22 mouse cellular contexts compared by ENCODE assay signal in the genomic region with DNA sequence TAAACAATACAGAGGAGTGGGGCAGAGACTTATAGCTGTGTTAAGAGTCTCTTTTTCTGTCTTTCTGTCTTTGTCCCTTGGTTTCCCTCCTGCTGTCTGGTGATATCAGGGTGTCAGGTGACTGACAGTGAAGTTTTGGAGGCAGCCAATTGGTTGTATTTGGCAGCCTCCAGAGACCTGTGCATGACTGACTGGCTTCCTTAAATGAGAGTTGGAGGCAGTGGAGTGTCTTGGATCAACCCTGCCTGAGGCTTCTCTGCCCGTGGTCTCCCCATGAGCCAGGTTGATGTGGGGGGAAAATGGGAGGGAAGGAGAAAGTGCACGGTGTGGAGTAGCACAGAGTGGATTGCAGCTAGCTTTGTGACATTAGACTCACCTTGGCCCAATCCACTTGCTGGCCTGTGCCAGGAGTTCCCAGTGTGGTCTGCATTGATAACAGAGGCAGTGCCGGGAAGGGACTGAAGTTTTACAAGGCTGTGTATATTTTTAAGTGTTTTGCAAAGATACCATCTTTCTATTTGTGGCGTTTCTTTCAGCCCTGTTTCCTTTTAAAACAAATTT. TPM values are rescaled to one million over a fixed set of nuclear protein-coding genes. Genes with fewer than 3 reads are reported as not detected.
A peak's percentile ranks its signal among the peaks of the same experiment; 100 is the strongest.
DNase-seq lines count a peak whose midpoint lies in the region; ATAC-seq and TF ChIP-seq lines count a peak whose summit lies in the region.
"Had no signal": no experiment of that assay in that cellular context is flagged by ENCODE, and none has a peak within 500 bp of the region (broad histone marks: within the 10 kb centered on the region; RNA-seq: fewer than 3 reads in every experiment).

No protein-coding gene starts in this region.

- DNase-seq in heart, adult 2 months: peak; percentile 21 to 36
- no peak for DNase-seq in heart, embryonic 10.5 days (ENCODE audit: low spot score)
- peak; percentile 62 for DNase-seq in heart, postnatal 10 days
- DNase-seq in hindbrain, postnatal 0 days (ENCODE audit: low spot score): no peak
- no peak for DNase-seq in testis, postnatal 10 days (ENCODE audit: low spot score)
- no peak for DNase-seq in kidney, adult 8-10 months
- DNase-seq: adrenal gland, postnatal 10 days; cerebellum, adult 11 months; cerebellum, adult 8-10 months; cerebellum, postnatal 14 days; embryo, embryonic 11 days; gastrocnemius, postnatal 10 days; kidney, adult 18-20 months had no signal

- peaks cover 6% of the 10 kb centered on the region; the same call in 1 of the 2 replicates for H3K4me1 ChIP-seq in heart, adult 2 months (ENCODE audit: control insufficient read depth, insufficient read depth, low read length)
- peaks cover 18% of the 10 kb centered on the region for H3K4me1 ChIP-seq in heart, embryonic 10.5 days
- H3K4me1 ChIP-seq in heart, embryonic 14.5 days (ENCODE audit: control insufficient read depth in 2 of 2, insufficient read depth in 2 of 2, low read length in 2 of 2): peaks cover 14 to 23% of the 10 kb centered on the region in 2 experiments
- H3K4me1 ChIP-seq in intestine, embryonic 15.5 days (replicated peaks): no peaks in the 10 kb centered on the region
- no peaks in the 10 kb centered on the region for H3K4me1 ChIP-seq in hindbrain, postnatal 0 days (ENCODE audit: insufficient read depth, low read length)
- H3K4me1 ChIP-seq: embryonic facial prominence, embryonic 15.5 days; forebrain, embryonic 12.5 days; hindbrain, embryonic 12.5 days had no signal

- H3K9ac ChIP-seq in heart, adult 2 months (ENCODE audit: low read depth, low read length): no peak overlapping the region
- H3K9ac ChIP-seq in heart, embryonic 14.5 days (ENCODE audit: low read length): no peak overlapping the region
- H3K9ac ChIP-seq in intestine, embryonic 15.5 days: no peak overlapping the region
- H3K9ac ChIP-seq in hindbrain, postnatal 0 days (replicated peaks; ENCODE audit: low read length): no peak overlapping the region
- H3K9ac ChIP-seq: embryonic facial prominence, embryonic 15.5 days; forebrain, embryonic 12.5 days; hindbrain, embryonic 12.5 days had no signal

- H3K4me3 ChIP-seq in heart, adult 2 months: no peak overlapping the region
- no peak overlapping the region for H3K4me3 ChIP-seq in heart, embryonic 10.5 days
- H3K4me3 ChIP-seq in heart, embryonic 14.5 days (ENCODE audit: control insufficient read depth in 1 of 2, insufficient read depth in 1 of 2, low read depth in 1 of 2, low read length in 2 of 2): no peak overlapping the region
- no peak overlapping the region for H3K4me3 ChIP-seq in intestine, embryonic 15.5 days (replicated peaks)
- H3K4me3 ChIP-seq in hindbrain, postnatal 0 days (ENCODE audit: low read length): no peak overlapping the region
- H3K4me3 ChIP-seq: embryonic facial prominence, embryonic 15.5 days; erythroblast, embryonic 14.5 days; forebrain, embryonic 12.5 days; hindbrain, embryonic 12.5 days had no signal

- peak overlapping the region; percentile 64 for H3K27ac ChIP-seq in heart, adult 2 months
- H3K27ac ChIP-seq in heart, embryonic 10.5 days: peak overlapping the region; percentile 70
- peak overlapping the region; percentile 80 to 88 for H3K27ac ChIP-seq in heart, embryonic 14.5 days (replicated peaks in 1 of 2; ENCODE audit: control insufficient read depth in 1 of 2, insufficient read depth in 1 of 2, low read depth in 2 of 2, low read length in 2 of 2)
- H3K27ac ChIP-seq in intestine, embryonic 15.5 days: no peak overlapping the region
- H3K27ac ChIP-seq in hindbrain, postnatal 0 days: no peak overlapping the region
- H3K27ac ChIP-seq: embryonic facial prominence, embryonic 15.5 days; forebrain, embryonic 12.5 days; hindbrain, embryonic 12.5 days had no signal

- TF ChIP-seq POLR2A in heart, adult 2 months (IDR thresholded peaks at IDR 0.05; ENCODE audit: insufficient read depth, low read depth, low read length): no peak

- no peak overlapping the region for H3K4me2 ChIP-seq in heart, embryonic 14.5 days (ENCODE audit: low read length)
- H3K4me2 ChIP-seq in intestine, embryonic 15.5 days (replicated peaks): no peak overlapping the region
- no peak overlapping the region for H3K4me2 ChIP-seq in hindbrain, postnatal 0 days (ENCODE audit: low read depth, low read length)
- H3K4me2 ChIP-seq: embryonic facial prominence, embryonic 15.5 days; forebrain, embryonic 12.5 days; hindbrain, embryonic 12.5 days had no signal

- H3K27me3 ChIP-seq in heart, adult 2 months (ENCODE audit: control insufficient read depth, insufficient read depth, low read length): no peaks in the 10 kb centered on the region
- no peaks in the 10 kb centered on the region for H3K27me3 ChIP-seq in heart, embryonic 10.5 days (ENCODE audit: insufficient read depth, poor library complexity, severe bottlenecking)
- no peaks in the 10 kb centered on the region for H3K27me3 ChIP-seq in heart, embryonic 14.5 days (ENCODE audit: control insufficient read depth, insufficient read depth, low read length)
- H3K27me3 ChIP-seq in intestine, embryonic 15.5 days (replicated peaks): no peaks in the 10 kb centered on the region
- H3K27me3 ChIP-seq in hindbrain, postnatal 0 days (ENCODE audit: insufficient read depth, low read length): no peaks in the 10 kb centered on the region
- H3K27me3 ChIP-seq: embryonic facial prominence, embryonic 15.5 days; forebrain, embryonic 12.5 days; hindbrain, embryonic 12.5 days had no signal

- H3K9me3 ChIP-seq in heart, embryonic 10.5 days: no peaks in the 10 kb centered on the region
- H3K9me3 ChIP-seq in heart, embryonic 14.5 days (ENCODE audit: control insufficient read depth, low read length): no peaks in the 10 kb centered on the region
- no peaks in the 10 kb centered on the region for H3K9me3 ChIP-seq in intestine, embryonic 15.5 days
- H3K9me3 ChIP-seq in hindbrain, postnatal 0 days (ENCODE audit: low read length): no peaks in the 10 kb centered on the region
- H3K9me3 ChIP-seq: embryonic facial prominence, embryonic 15.5 days; forebrain, embryonic 12.5 days; hindbrain, embryonic 12.5 days had no signal

- no peaks in the 10 kb centered on the region for H3K36me3 ChIP-seq in heart, adult 2 months (ENCODE audit: control insufficient read depth, insufficient read depth, low read length)
- no peaks in the 10 kb centered on the region for H3K36me3 ChIP-seq in heart, embryonic 10.5 days
- H3K36me3 ChIP-seq in heart, embryonic 14.5 days (ENCODE audit: control insufficient read depth, insufficient read depth, low read length): no peaks in the 10 kb centered on the region
- no peaks in the 10 kb centered on the region for H3K36me3 ChIP-seq in intestine, embryonic 15.5 days
- H3K36me3 ChIP-seq in hindbrain, postnatal 0 days (ENCODE audit: insufficient read depth, low read length): no peaks in the 10 kb centered on the region
- H3K36me3 ChIP-seq: embryonic facial prominence, embryonic 15.5 days; forebrain, embryonic 12.5 days; hindbrain, embryonic 12.5 days had no signal

- WGBS in heart, adult 2 months: 21% methylated on average over 4 of the region's 4 CpGs
- WGBS in heart, embryonic 10.5 days: 28% methylated on average over 4 of the region's 4 CpGs
- WGBS in heart, embryonic 14.5 days: 11% methylated on average over 4 of the region's 4 CpGs
- WGBS in intestine, embryonic 15.5 days: 77% methylated on average over 4 of the region's 4 CpGs
- 68% methylated on average over 4 of the region's 4 CpGs for WGBS in hindbrain, postnatal 0 days

- 0 out of 2 replicates have a peak, but pooled peaks have one; percentile 66 for ATAC-seq in heart, embryonic 14.5 days (ENCODE audit: insufficient number of reproducible peaks, insufficient read depth, low FRiP score, low read depth)
- no peak for ATAC-seq in intestine, embryonic 15.5 days
- no peak for ATAC-seq in hindbrain, postnatal 0 days
- ATAC-seq: forebrain, embryonic 16.5 days; hindbrain, embryonic 16.5 days had no signal

- intact Hi-C loops in heart, adult 2 months (cut with DNase I): loop anchor here (5.0 kb wide), 1 partner anchor 60 kb away; no protein-coding TSS in a partner anchor
- intact Hi-C loops in heart, postnatal 10 days (cut with DNase I): no loop called here

- TF ChIP-seq CTCF in heart, adult 2 months (IDR thresholded peaks at IDR 0.05): no peak
- no peak for TF ChIP-seq CTCF in hindbrain, postnatal 0 days (IDR thresholded peaks at IDR 0.05; ENCODE audit: low read depth)

- no peaks in the 10 kb centered on the region for H3K79me2 ChIP-seq in heart, adult 2 months (replicated peaks; ENCODE audit: control insufficient read depth, insufficient read depth, low read length)

- TF ChIP-seq EP300 in heart, adult 2 months (IDR thresholded peaks at IDR 0.05; ENCODE audit: insufficient read depth, low read depth, low read length): no peak

RNA-seq across cellular contexts. Expression of gene Adra1b, which starts 33.2 kb away (rescaled TPM):
- 10 to 100 TPM; 39.3 to 50.5 TPM for total RNA-seq in heart, adult 2 months (2021)
- polyA plus RNA-seq in heart, adult 2 months (2012; rRNA removed): 58.3 and 77.7 TPM in 2 replicates
- polyA plus RNA-seq in heart, embryonic 10.5 days (2016; fragmentation: Nextera tagmentation; extraction: Ambion mirVana): 3.2 and 6.5 TPM in 2 replicates
- 3.4 and 4.0 TPM in 2 replicates for polyA plus RNA-seq in heart, embryonic 14.5 days (2014; fragmentation: Nextera tagmentation; extraction: Ambion mirVana)
- 10 to 100 TPM; 41.4 to 49.1 TPM for total RNA-seq in heart, postnatal 10 days (2021)
- polyA plus RNA-seq in intestine, embryonic 15.5 days (2015; fragmentation: Nextera tagmentation; extraction: Ambion mirVana): 0.34 TPM in 2 replicates
- 37.0 and 39.7 TPM in 2 replicates for total RNA-seq in hindbrain, postnatal 0 days (2014; rRNA removed)
- polyA plus RNA-seq in hindbrain, postnatal 0 days (2015; fragmentation: Nextera tagmentation; extraction: Ambion mirVana): 19.8 and 21.1 TPM in 2 replicates
- total RNA-seq: common myeloid progenitor, adult 5-6 weeks had no signal
- polyA plus RNA-seq: erythroblast, embryonic 14.5 days had no signal

Comparison
In these comparisons a context has a peak if more than half of its experiments do, and no peak if none do; other contexts are left out.
1. DNase-seq: peak in heart, adult 2 months (2 of 2) and heart, postnatal 10 days (2 of 2); none in heart, embryonic 10.5 days (single experiment), hindbrain, postnatal 0 days (single experiment), testis, postnatal 10 days (single experiment) and kidney, adult 8-10 months (0 of 2).
2. H3K27ac ChIP-seq: peak in heart, adult 2 months (single experiment), heart, embryonic 10.5 days (single experiment) and heart, embryonic 14.5 days (2 of 2); none in intestine, embryonic 15.5 days (single experiment) and hindbrain, postnatal 0 days (single experiment).